Mouse (Mus musculus) kidney, adult 2 months (tissue): ENCODE results near the gene Gcnt4. TPM values are rescaled to one million over a fixed set of nuclear protein-coding genes. Genes with fewer than 3 reads are reported as not detected.

Experiments
- DNase-seq: peaks from one replicate; pipeline ENCODE4 v3.0.0; 2021
- H3K27ac ChIP-seq: fragments of 200-500 bp; 2 replicates; pipeline ENCODE4 v1.5.1; 2012; ENCODE audit warnings: low read depth, low read length, control low read depth, inconsistent platforms; ENCODE audit not compliant: insufficient read depth
- H3K27me3 ChIP-seq: fragments of 200-500 bp; replicated peaks from 2 replicates; pipeline ENCODE4 v1.6.1; 2012; ENCODE audit warnings: mild to moderate bottlenecking, moderate library complexity, low read length, inconsistent platforms; ENCODE audit not compliant: control insufficient read depth, insufficient read depth
- H3K36me3 ChIP-seq: fragments of 200-500 bp; 2 replicates; pipeline ENCODE4 v1.6.1; 2012; ENCODE audit warnings: mild to moderate bottlenecking, moderate library complexity, low read length, inconsistent platforms; ENCODE audit not compliant: control insufficient read depth, insufficient read depth
- H3K4me1 ChIP-seq: fragments of 200-500 bp; 2 replicates; pipeline ENCODE4 v1.6.1; 2011; ENCODE audit warnings: low read length; ENCODE audit not compliant: control insufficient read depth, insufficient read depth
- H3K4me3 ChIP-seq: fragments of 200-500 bp; 2 replicates; pipeline ENCODE4 v1.5.1; 2011; ENCODE audit warnings: mild to moderate bottlenecking, low read depth, low read length, control low read depth; ENCODE audit not compliant: insufficient read depth
- CTCF ChIP-seq: fragments of 200-500 bp; conservative IDR thresholded peaks from 2 replicates; pipeline ENCODE4 v1.5.1; 2011; ENCODE audit warnings: low read depth, mild to moderate bottlenecking, control low read depth, low read length, moderate library complexity, mixed read lengths; ENCODE audit not compliant: insufficient read depth, insufficient read length
- POLR2A ChIP-seq: fragments of 200-500 bp; IDR thresholded peaks from one replicate; pipeline ENCODE4 v1.6.1; 2011; ENCODE audit warnings: low read depth, low read length, control low read depth
- WGBS: fragments of 180-500 bp; shearing (Covaris S2); methylation state at CpG from one replicate; pipeline ENCODE4 v1.1.7; 2018; 5-methylcytosine and 5-hydroxymethylcytosine counted together
- polyA plus RNA-seq: library from polyadenylated mRNA; depleted of rRNA; stranded (reverse); fragments of >200 nt; gene quantifications from 2 replicates; pipeline ENCODE4 v1.2.3, GENCODE M21; 2012; rRNA removed

The Gcnt4 gene
- polyA plus RNA-seq, 1 experiment: 1.3 TPM

DNA sequence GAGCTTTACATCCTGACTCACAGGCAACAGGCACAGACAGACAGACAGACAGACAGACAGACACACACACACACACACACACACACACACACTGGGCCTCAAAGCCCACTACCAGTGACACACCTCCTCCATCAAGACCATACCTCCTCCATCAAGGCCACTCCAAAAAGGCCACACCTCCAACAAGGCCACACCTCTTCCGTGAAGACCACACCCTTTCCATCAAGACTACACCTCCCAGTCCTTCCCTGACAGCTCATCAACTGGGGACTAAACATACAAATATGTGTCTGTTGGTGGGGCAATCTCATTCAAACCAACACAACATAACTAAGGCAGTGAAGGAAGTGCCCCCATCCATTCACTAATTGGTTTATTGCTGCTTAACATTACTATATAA is 72.6 kb downstream of the Gcnt4 start:
- WGBS: 88% methylated on average over 1 of the region's 1 CpGs
- H3K4me1 ChIP-seq: no peaks in the 10 kb centered on the region
- no peak for TF ChIP-seq POLR2A
- TF ChIP-seq CTCF: no peak

More for the DNA sequence above, 72.6 kb downstream of the Gcnt4 start:
- Histone ChIP-seq H3K4me3 (no peak overlapping the region), H3K36me3 (no peaks in the 10 kb centered on the region), H3K27ac (no peak overlapping the region), H3K27me3 (no peaks in the 10 kb centered on the region)
- no peak for DNase-seq

Other genes with a start within 250 kb of the Gcnt4 start
- 0.01 TPM in 1 of 2 replicates, not detected in the other for gene Ankrd31, start 176.4 kb upstream of the Gcnt4 start, polyA plus RNA-seq
- gene 1700029F12Rik, start 109.7 kb downstream of the Gcnt4 start, polyA plus RNA-seq: 0.22 and 0.49 TPM in 2 replicates
- gene Fam169a, start 142.6 kb downstream of the Gcnt4 start, polyA plus RNA-seq: 0.06 and 0.23 TPM in 2 replicates
- gene Gm6169, start 174.5 kb downstream of the Gcnt4 start, polyA plus RNA-seq: 0.92 and 1.8 TPM in 2 replicates
- gene Gfm2, start 213.2 kb downstream of the Gcnt4 start, polyA plus RNA-seq: 32.1 and 32.3 TPM in 2 replicates
- gene Nsa2, start 213.2 kb downstream of the Gcnt4 start, polyA plus RNA-seq: 25.4 and 32.5 TPM in 2 replicates